Mouse (Mus musculus): ENCODE data around the gene Tnip2. TPM values are rescaled to one million over a fixed set of nuclear protein-coding genes. Genes with fewer than 3 reads are reported as not detected.

Gene Tnip2
- 13.6 and 13.7 TPM in 2 replicates for polyA plus RNA-seq (2012; rRNA removed)

DNA sequence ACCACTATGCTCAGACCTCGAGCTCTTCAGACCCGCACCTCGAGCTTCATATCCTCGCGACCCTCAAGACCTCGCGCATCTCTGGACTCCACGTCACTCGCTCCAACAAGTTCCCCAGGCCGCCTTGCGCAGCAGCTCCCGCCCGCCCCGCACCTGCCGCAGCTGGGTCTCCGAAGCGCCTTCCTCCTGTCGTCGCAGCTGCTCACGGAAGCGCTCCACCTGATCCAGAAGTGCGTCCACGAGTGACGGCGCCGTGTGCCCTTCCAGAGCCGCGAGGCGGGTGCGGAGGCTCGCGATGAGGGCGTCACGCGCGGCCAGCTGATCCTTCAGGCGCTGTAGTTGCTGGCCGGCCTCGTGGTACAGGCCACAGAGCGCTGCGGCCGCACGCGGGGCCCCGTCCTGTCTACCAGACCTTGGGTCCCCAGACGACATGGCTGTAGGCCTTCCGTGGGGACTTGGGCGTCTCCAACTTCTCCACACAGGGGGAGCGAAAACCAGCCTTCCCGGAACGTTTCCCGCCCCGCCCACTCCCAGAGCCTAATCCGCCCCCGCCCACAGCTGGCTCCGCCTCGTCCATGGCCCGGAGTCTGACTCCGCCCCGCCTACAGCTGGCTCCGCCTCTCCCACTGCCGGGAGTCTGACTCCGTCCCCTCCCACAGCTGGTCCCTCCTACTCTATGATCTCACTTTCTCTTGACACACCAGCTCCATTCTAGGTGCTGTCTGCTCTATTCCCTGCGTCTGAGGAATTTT, at the start of gene Tnip2:
Gene Tnip2, minus strand, starts transcription at position 526 of the 752 bp plus-strand sequence.

DNA sequence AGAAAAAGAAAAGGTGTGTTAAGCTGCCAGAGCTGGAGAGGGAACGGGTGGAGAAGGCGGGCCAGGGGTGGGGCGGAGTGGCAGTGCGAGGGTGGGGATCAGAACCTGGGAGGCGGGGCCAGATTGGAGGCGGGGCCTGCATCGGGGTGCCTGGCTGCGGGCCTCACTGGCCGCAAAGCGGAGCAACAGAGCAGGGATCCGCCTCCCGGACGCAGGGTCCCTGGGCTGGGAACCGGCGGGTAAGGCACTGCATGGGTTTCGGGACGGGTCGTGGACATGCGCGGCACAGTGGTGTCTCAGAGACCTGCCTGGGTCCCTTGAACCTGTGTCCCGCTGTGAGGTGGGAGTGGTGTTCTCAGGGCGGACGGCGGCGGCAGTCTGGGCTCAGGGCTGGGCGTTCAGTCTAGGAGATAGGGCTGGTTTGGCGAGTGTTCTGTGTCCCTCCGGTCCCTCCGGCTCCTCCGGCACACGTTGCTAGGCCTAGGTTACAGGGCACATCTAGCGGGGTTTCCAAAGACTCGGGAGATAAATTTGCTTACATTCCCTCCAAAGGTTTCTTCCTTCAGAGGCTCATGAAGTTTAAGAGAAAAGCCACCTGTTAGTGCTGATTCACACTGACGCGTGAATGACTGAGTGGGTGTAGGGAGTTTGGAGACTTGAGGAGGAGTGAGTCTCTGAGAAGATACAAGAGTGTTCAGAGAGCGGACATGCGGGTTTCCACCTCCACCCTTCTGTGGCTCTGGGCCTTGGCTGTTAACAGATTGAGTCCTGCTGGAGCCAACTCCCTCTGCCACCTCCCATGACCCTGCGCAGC, 12.1 kb upstream of the Tnip2 start, which contains the start of gene Sh3bp2:
Gene Sh3bp2, plus strand, starts transcription at position 176 of the 814 bp plus-strand sequence.

Other genes with a start within 250 kb of the Tnip2 start
- gene Zfyve28, start 225.5 kb downstream of the Tnip2 start, polyA plus RNA-seq (2012; rRNA removed) = 9.0 and 9.5 TPM in 2 replicates
- 0.14 and 0.21 TPM in 2 replicates for gene Cfap99, start 225.4 kb downstream of the Tnip2 start, polyA plus RNA-seq (2012; rRNA removed)
- gene Rnf4, start 177.7 kb downstream of the Tnip2 start, polyA plus RNA-seq (2012; rRNA removed) = 108 TPM in 2 replicates
- 47.5 and 52.2 TPM in 2 replicates for gene Fam193a, start 144.1 kb downstream of the Tnip2 start, polyA plus RNA-seq (2012; rRNA removed)
- 32.1 and 37.2 TPM in 2 replicates for gene Sh3bp2, start 11.8 kb upstream of the Tnip2 start, polyA plus RNA-seq (2012; rRNA removed)
- 253 and 261 TPM in 2 replicates for gene Add1, start 59.7 kb upstream of the Tnip2 start, polyA plus RNA-seq (2012; rRNA removed)
- 222 and 224 TPM in 2 replicates for gene Mfsd10, start 123.2 kb upstream of the Tnip2 start, polyA plus RNA-seq (2012; rRNA removed)
- gene Nop14, start 146.2 kb upstream of the Tnip2 start, polyA plus RNA-seq (2012; rRNA removed) = 21.6 and 22.1 TPM in 2 replicates
- gene Grk4, start 146.4 kb upstream of the Tnip2 start, polyA plus RNA-seq (2012; rRNA removed) = 3.8 and 4.3 TPM in 2 replicates
- 29.6 and 29.8 TPM in 2 replicates for gene Htt, start 247.7 kb upstream of the Tnip2 start, polyA plus RNA-seq (2012; rRNA removed)

Data from central nervous system, embryonic 18 days (tissue).